Mouse (Mus musculus) heart, postnatal 0 days (tissue): ENCODE data around the gene Rhbg. TPM values are rescaled to one million over a fixed set of nuclear protein-coding genes. Genes with fewer than 3 reads are reported as not detected.
A peak's percentile ranks its signal among the peaks of the same experiment; 100 is the strongest.

Source experiments
- ATAC-seq: fragments of 200-750 bp; cut with Nextera tagmentation; 2 replicates; pipeline ENCODE4 v1.8.0; 2017; ENCODE audit warnings: low read depth, moderate number of reproducible peaks, moderate library complexity; ENCODE audit not compliant: insufficient read depth
- DNase-seq: peaks from one replicate; pipeline ENCODE4 v3.0.0-alpha.2; 2016; ENCODE audit warnings: low spot score
- H3K27ac ChIP-seq: fragments of 300-500 bp; sonication (generic); 2 replicates; pipeline ENCODE4 v1.5.1; 2014; ENCODE audit warnings: low read depth, mild to moderate bottlenecking
- H3K27me3 ChIP-seq: fragments of 300-500 bp; sonication (generic); 2 replicates; pipeline ENCODE4 v1.6.1; 2014; ENCODE audit warnings: low read length, mixed read lengths; ENCODE audit not compliant: control insufficient read depth, insufficient read depth
- H3K36me3 ChIP-seq: fragments of 300-500 bp; sonication (generic); replicated peaks from 2 replicates; pipeline ENCODE4 v1.6.1; 2014; ENCODE audit warnings: low read length, mixed read lengths; ENCODE audit not compliant: control insufficient read depth, insufficient read depth
- H3K4me1 ChIP-seq: fragments of 300-500 bp; sonication (generic); 2 replicates; pipeline ENCODE4 v1.6.1; 2014; ENCODE audit warnings: antibody characterized with exemption; ENCODE audit not compliant: control insufficient read depth, insufficient read depth
- H3K4me2 ChIP-seq: fragments of 300-500 bp; sonication (generic); 2 replicates; pipeline ENCODE4 v1.6.1; 2014; ENCODE audit warnings: low read depth, mild to moderate bottlenecking, low read length, moderate library complexity
- H3K4me3 ChIP-seq: fragments of 300-500 bp; sonication (generic); 2 replicates; pipeline ENCODE4 v1.5.1; 2014; ENCODE audit warnings: low read depth, low read length
- H3K9ac ChIP-seq: fragments of 300-500 bp; sonication (generic); replicated peaks from 2 replicates; pipeline ENCODE4 v1.6.1; 2014; ENCODE audit warnings: low read depth, low read length, mixed read lengths
- H3K9me3 ChIP-seq: fragments of 300-500 bp; sonication (generic); replicated peaks from 2 replicates; pipeline ENCODE4 v1.6.1; 2016; ENCODE audit warnings: low read length; ENCODE audit not compliant: control insufficient read depth
- CTCF ChIP-seq: IDR thresholded peaks from 2 replicates; pipeline ENCODE4 v1.5.1; 2016; ENCODE audit warnings: antibody characterized with exemption, control low read depth, low read depth
- EP300 ChIP-seq: IDR thresholded peaks from 2 replicates; pipeline ENCODE4 v1.6.1; 2016; ENCODE audit warnings: antibody characterized with exemption, low read depth
- WGBS: fragments of 180-500 bp; shearing (Covaris S2); extraction: QIAGEN DNeasy Blood & Tissue Kit; methylation state at CpG from one replicate; pipeline ENCODE4 v1.1.7; 2014; 5-methylcytosine and 5-hydroxymethylcytosine counted together
- polyA plus RNA-seq: library from polyadenylated mRNA; unstranded; fragments of >200 nt; fragmentation: Nextera tagmentation; extraction: Ambion mirVana; gene quantifications from 2 replicates; pipeline ENCODE4 v1.2.1, GENCODE M21; 2015
- total RNA-seq: library from RNA; depleted of rRNA; stranded (reverse); fragments of >200 nt; gene quantifications from 2 replicates; pipeline ENCODE4 v1.2.3, GENCODE M21; 2014; ENCODE audit warnings: low replicate concordance

Rhbg gene
- total and polyA plus RNA-seq, 2 experiments from 2014 or later: not detected

GRCm38 (mm10) chr3:88239446-88239845 lies 15.1 kb downstream of the Rhbg start:
- TF ChIP-seq EP300: no peak
- no peak for TF ChIP-seq CTCF
- 48% methylated on average over 4 of the region's 4 CpGs for WGBS

GRCm38 (mm10) chr3:88238866-88239391 lies 15.6 kb downstream of the Rhbg start:
- no peak for ATAC-seq
- Histone ChIP-seq H3K4me1 (no peaks in the 10 kb centered on the region), H3K4me2 (no peak overlapping the region), H3K9me3 (no peaks in the 10 kb centered on the region), H3K4me3 (no peak overlapping the region), H3K36me3 (no peaks in the 10 kb centered on the region), H3K27ac (no peak overlapping the region), H3K9ac (no peak overlapping the region), H3K27me3 (peaks cover 86% of the 10 kb centered on the region)
- DNase-seq: no peak
- WGBS: 46% methylated on average over 7 of the region's 8 CpGs
- no peak for TF ChIP-seq EP300

More at GRCm38 (mm10) chr3:88239446-88239845, 15.1 kb downstream of the Rhbg start:
- DNase-seq (no peak), ATAC-seq (no peak)
- no peaks in the 10 kb centered on the region for H3K4me1 ChIP-seq
- H3K4me2 ChIP-seq: no peak overlapping the region
- no peak overlapping the region for H3K9ac ChIP-seq
- no peaks in the 10 kb centered on the region for H3K9me3 ChIP-seq
- H3K27me3 ChIP-seq: peaks cover 91% of the 10 kb centered on the region
- no peak overlapping the region for H3K4me3 ChIP-seq
- H3K36me3 ChIP-seq: no peaks in the 10 kb centered on the region
- H3K27ac ChIP-seq: no peak overlapping the region

DNA sequence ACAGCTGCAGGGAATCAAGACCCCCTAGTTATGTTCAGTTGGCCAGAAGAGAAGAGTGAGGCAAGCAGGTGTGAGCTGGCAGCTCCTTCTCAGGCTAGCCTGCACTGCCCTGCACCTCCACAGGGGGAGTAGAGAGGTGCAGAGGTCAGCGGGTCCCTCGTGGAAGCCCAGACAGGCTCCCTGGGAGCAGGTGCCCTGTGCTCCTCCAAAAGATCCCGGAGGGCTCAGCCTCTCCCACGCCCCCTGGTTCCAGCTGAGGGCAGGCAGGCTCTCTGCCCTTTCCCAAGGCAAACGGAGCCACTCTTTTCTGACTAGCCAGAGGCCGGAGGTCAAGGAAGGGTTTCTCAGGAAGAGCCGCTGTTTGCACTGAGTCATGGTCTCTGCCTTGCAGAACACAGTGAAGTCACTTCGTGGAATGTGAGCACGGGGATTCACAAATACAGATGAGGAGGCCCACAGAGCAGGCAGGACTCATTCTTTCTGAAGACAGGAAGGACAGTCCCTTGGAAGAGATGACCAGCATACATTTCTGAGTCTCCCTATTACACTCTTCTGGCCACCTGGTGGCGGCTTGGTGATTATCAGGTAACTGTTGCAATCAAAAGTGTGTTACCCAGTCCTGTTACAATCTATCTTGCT lies 16.8 kb downstream of the Rhbg start:
- Histone ChIP-seq H3K4me3 (no peak overlapping the region), H3K4me2 (no peak overlapping the region), H3K36me3 (no peaks in the 10 kb centered on the region), H3K9me3 (no peaks in the 10 kb centered on the region), H3K4me1 (no peaks in the 10 kb centered on the region), H3K27ac (no peak overlapping the region), H3K9ac (no peak overlapping the region), H3K27me3 (peaks cover 82% of the 10 kb centered on the region)
- TF ChIP-seq CTCF (peak; percentile 38), EP300 (no peak)
- ATAC-seq: peak; percentile 29; the same call in 1 of the 2 replicates
- 12% methylated on average over 10 of the region's 10 CpGs for WGBS
- DNase-seq: no peak

GRCm38 (mm10) chr3:88237161-88237555 lies 17.4 kb downstream of the Rhbg start:
- TF ChIP-seq CTCF: no peak
- TF ChIP-seq EP300: no peak
- H3K36me3 ChIP-seq: no peaks in the 10 kb centered on the region
- H3K4me2 ChIP-seq: no peak overlapping the region
- WGBS: 37% methylated on average over 6 of the region's 6 CpGs
- no peak overlapping the region for H3K4me3 ChIP-seq
- H3K4me1 ChIP-seq: no peaks in the 10 kb centered on the region
- peaks cover 83% of the 10 kb centered on the region for H3K27me3 ChIP-seq
- ATAC-seq (no peak), DNase-seq (no peak)
- no peaks in the 10 kb centered on the region for H3K9me3 ChIP-seq
- H3K27ac ChIP-seq: no peak overlapping the region
- H3K9ac ChIP-seq: no peak overlapping the region

- Histone ChIP-seq H3K9ac (no peak overlapping the region), H3K4me3 (no peak overlapping the region), H3K4me1 (no peaks in the 10 kb centered on the region), H3K36me3 (no peaks in the 10 kb centered on the region), H3K9me3 (no peaks in the 10 kb centered on the region), H3K27me3 (peaks cover 83% of the 10 kb centered on the region), H3K27ac (no peak overlapping the region), H3K4me2 (no peak overlapping the region)
- TF ChIP-seq EP300 (no peak), CTCF (no peak)
- DNase-seq: no peak
- no peak for ATAC-seq
- 69% methylated on average over 2 of the region's 2 CpGs for WGBS
Measured at GRCm38 (mm10) chr3:88235616-88236015, 18.9 kb downstream of the Rhbg start.

DNA sequence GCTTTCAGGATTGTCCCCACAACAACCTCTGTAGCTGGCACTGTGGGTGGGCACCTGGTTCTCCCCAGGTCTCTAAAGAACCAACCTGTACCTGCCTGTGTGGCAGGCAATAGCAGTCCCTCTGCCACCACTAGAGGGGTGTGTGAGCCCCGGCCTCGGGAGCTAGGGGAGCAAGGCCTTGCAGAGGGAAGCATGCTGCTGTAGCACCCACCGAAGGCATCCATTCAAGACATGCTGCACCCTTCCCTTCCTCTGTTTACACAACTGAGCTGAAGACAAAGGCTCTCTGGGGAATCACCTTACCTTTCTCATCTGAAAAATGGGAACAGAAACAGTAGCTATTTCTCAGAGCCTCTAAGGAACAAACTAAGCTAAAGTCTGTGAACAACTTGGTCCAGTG lies 19.3 kb downstream of the Rhbg start:
- no peaks in the 10 kb centered on the region for H3K9me3 ChIP-seq
- H3K4me2 ChIP-seq: no peak overlapping the region
- TF ChIP-seq EP300 (no peak), CTCF (peak; percentile 22; the same call in 1 of the 2 replicates)
- H3K4me1 ChIP-seq: no peaks in the 10 kb centered on the region
- H3K27ac ChIP-seq: no peak overlapping the region
- ATAC-seq (no peak), DNase-seq (no peak)
- no peak overlapping the region for H3K4me3 ChIP-seq
- H3K36me3 ChIP-seq: no peaks in the 10 kb centered on the region
- no peak overlapping the region for H3K9ac ChIP-seq
- WGBS: 12% methylated on average over 3 of the region's 3 CpGs
- peaks cover 83% of the 10 kb centered on the region for H3K27me3 ChIP-seq
